Mouse (Mus musculus) kidney, adult 2 months (tissue): ENCODE results near the gene Agrp.

Experiments used
- CTCF ChIP-seq: fragments of 200-500 bp; conservative IDR thresholded peaks from 2 replicates; pipeline ENCODE4 v1.5.1; 2011; ENCODE audit warnings: low read depth, mild to moderate bottlenecking, control low read depth, low read length, moderate library complexity, mixed read lengths; ENCODE audit not compliant: insufficient read depth, insufficient read length
- POLR2A ChIP-seq: fragments of 200-500 bp; IDR thresholded peaks from one replicate; pipeline ENCODE4 v1.6.1; 2011; ENCODE audit warnings: low read depth, low read length, control low read depth

GRCm38 (mm10) chr8:105601301-105601700 is 35.9 kb downstream of the Agrp start:
- TF ChIP-seq CTCF: no peak
- no peak for TF ChIP-seq POLR2A
